Mouse (Mus musculus) bone marrow, adult 2 months (tissue): Measurements from ENCODE around the gene Rph3al. TPM values are rescaled to one million over a fixed set of nuclear protein-coding genes. Genes with fewer than 3 reads are reported as not detected.

Source experiments
- H3K27ac ChIP-seq: fragments of 200-500 bp; 2 replicates; pipeline ENCODE4 v1.5.1; 2012; ENCODE audit warnings: low read depth, mild to moderate bottlenecking, control low read depth, inconsistent platforms, low read length; ENCODE audit not compliant: control insufficient read depth, poor library complexity, insufficient read depth
- H3K4me1 ChIP-seq: fragments of 200-500 bp; 2 replicates; pipeline ENCODE4 v1.6.1; 2011; ENCODE audit warnings: low read length; ENCODE audit not compliant: control insufficient read depth, insufficient read depth
- H3K4me3 ChIP-seq: fragments of 200-500 bp; replicated peaks from 2 replicates; pipeline ENCODE3; 2011; ENCODE audit warnings: mild to moderate bottlenecking, low read depth, low read length, control low read depth; ENCODE audit not compliant: control insufficient read depth
- CTCF ChIP-seq: fragments of 200-500 bp; IDR thresholded peaks from 2 replicates; pipeline ENCODE4 v1.5.1; 2011; ENCODE audit warnings: low read length, control low read depth; ENCODE audit not compliant: control insufficient read depth, insufficient read depth
- POLR2A ChIP-seq: fragments of 200-500 bp; IDR thresholded peaks from 2 replicates; pipeline ENCODE4 v1.6.1; 2011; ENCODE audit warnings: low read depth, mild to moderate bottlenecking, control low read depth, low read length, borderline replicate concordance; ENCODE audit not compliant: control insufficient read depth
- WGBS: fragments of 180-500 bp; shearing (Covaris S2); methylation state at CpG from one replicate; pipeline ENCODE4 v1.1.7; 2018; 5-methylcytosine and 5-hydroxymethylcytosine counted together
- polyA plus RNA-seq: library from polyadenylated mRNA; stranded (reverse); fragments of >200 nt; gene quantifications from 2 replicates; pipeline ENCODE4 v1.2.4, GENCODE M21; 2011; ENCODE audit warnings: low replicate concordance; ENCODE audit not compliant: missing spikeins, insufficient read depth, insufficient read length

Gene Rph3al
- polyA plus RNA-seq, 1 experiment, result 5.0 TPM

DNA sequence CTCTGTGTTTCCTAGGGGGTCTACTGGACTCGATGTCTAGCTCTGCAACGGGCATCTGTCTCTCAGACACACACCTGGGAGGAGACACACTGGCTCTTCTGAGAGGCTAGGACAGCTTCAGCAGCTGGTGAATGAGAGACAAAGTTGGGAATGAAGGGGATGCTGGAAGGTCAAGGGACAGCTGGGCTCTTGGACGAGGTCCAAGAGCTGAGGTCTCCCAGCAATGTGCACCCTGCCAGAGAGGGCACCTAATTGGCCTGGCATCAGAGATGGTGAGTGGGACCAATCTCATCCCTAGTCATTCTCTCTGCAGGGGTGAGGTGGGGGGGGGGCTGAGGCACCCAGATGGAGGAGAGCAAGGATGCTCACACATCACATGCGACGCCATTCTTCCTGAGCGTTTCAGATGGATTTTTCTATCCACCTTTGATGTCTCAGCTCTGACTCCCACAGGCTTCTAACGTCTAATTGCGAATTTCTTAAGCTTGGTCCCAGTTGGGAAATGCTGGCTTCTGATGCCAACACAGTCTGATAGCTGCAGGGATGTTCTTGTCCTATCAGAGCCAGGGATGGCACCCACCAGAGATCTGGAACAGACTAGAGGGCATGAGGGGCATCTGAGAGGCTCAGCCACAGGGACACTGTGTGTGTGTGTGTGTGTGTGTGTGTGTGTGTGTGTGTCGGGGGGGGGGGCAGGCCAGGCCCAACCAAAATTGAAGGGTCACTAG lies 28.4 kb downstream of the Rph3al start:
- TF ChIP-seq CTCF (no peak), POLR2A (no peak)
- no peak overlapping the region for H3K27ac ChIP-seq
- 87% methylated on average over 9 of the region's 9 CpGs for WGBS
- no peak overlapping the region for H3K4me3 ChIP-seq
- no peaks in the 10 kb centered on the region for H3K4me1 ChIP-seq

DNA sequence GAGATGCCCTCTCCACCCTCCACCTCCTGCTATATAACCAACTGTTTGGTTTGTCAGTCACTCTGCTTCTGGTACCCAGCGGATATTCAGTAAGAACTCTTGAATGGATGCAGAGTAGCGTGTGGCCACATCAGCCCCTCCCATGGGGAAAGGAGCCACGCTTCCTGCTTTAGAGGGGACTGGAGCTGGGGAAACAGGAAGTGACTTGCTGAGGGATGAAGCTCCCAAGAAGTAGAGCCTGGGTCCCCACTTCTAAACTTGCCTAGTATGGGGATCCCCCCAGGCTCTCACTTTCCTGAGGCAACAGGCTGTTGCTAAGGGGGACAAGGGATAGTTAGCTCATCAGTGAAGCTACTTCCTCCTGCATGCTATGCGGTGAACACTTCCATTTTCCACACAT lies 30.8 kb downstream of the Rph3al start:
- 58% methylated on average over 4 of the region's 4 CpGs for WGBS
- H3K4me1 ChIP-seq, result no peaks in the 10 kb centered on the region
- no peak overlapping the region for H3K27ac ChIP-seq
- H3K4me3 ChIP-seq, result no peak overlapping the region
- TF ChIP-seq POLR2A, result no peak
- TF ChIP-seq CTCF, result no peak

DNA sequence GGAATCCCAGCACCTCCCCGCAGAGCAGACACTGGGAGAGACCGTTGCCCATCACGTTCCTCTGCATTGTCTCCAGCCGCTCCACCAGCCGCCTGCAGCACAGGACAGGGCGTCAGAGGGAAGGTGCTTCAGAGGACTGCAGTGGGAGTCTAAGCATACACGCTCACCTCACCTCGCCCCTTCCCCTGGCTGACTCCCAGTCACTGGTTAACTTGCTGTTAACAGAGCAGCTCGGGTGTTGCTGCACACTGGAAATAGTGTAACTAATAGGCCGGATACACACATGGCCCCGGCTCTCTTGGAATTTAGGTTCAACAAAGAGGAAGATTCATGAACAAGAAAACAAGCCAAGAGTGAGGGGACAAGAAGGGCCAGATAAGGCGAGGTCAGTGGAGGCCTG lies 31.7 kb downstream of the Rph3al start:
- 89% methylated on average over 12 of the region's 12 CpGs for WGBS
- TF ChIP-seq CTCF (no peak), POLR2A (no peak)
- Histone ChIP-seq H3K4me3 (no peak overlapping the region), H3K27ac (no peak overlapping the region), H3K4me1 (no peaks in the 10 kb centered on the region)

DNA sequence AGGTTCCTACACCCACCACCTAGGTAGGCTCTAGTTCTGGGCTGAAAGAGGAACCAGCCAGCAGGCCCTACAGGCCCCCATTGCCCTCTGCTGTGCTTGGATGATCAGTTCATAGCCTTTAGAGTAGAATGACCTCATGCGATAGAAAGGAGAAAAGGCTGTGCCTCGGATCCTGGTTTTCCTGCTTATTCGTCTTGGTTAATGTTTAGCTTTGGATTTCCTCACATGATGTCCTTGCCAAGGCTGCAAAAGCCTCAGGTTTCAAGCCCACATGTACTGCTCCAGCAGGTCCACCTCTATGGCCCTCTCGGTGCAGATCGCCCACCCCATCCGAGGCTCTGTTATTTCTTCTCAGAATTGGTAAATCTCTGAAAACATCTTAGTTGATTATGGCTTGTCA lies 33.2 kb downstream of the Rph3al start:
- Histone ChIP-seq H3K4me3 (no peak overlapping the region), H3K4me1 (no peaks in the 10 kb centered on the region), H3K27ac (no peak overlapping the region)
- 86% methylated on average over 6 of the region's 6 CpGs for WGBS
- no peak for TF ChIP-seq POLR2A
- TF ChIP-seq CTCF, result no peak

DNA sequence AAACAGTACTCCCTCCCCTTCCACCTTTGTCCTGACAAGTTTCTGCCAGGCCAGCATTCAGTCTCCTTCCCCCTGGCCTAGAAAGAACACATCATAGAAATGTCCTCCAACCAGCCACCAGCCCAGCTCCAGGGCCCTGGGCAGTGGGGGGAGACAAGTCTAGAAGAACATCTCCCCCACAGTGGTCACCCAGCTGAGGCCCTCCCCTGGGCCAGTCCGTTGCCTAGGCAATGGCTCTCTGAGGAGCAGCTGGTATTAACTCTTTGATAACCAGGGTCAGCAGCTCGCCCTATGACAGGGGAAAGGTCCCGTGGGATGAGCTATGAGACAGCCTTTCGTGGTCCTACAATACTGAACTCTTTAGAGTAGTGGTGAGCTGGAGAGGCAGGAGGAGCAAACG lies 33.7 kb downstream of the Rph3al start:
- no peaks in the 10 kb centered on the region for H3K4me1 ChIP-seq
- no peak overlapping the region for H3K27ac ChIP-seq
- H3K4me3 ChIP-seq, result no peak overlapping the region
- TF ChIP-seq POLR2A, result no peak
- TF ChIP-seq CTCF, result no peak
- WGBS, result 78% methylated on average over 5 of the region's 5 CpGs

DNA sequence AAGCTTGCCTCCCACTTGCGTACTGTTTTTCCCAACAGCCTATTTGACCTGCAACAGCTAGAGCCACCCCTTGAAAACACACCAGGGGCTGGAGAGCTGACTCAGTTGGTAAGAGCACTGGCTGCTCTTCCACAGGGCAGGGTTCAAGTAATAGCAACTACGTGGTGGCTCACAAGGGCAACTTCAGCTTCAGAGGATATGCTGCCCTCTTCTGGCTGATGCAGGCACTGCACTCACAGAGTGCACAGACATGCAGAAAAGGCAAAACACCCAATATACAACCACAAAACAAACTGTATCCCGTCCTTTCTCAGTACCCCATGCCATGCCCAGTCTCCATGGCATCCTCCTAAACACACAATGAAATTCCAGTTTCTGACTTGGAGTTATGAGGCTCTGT lies 34.7 kb downstream of the Rph3al start:
- TF ChIP-seq CTCF (peak; percentile 77), POLR2A (no peak)
- Histone ChIP-seq H3K4me1 (no peaks in the 10 kb centered on the region), H3K4me3 (no peak overlapping the region), H3K27ac (no peak overlapping the region)
- 74% methylated on average over 3 of the region's 3 CpGs for WGBS

DNA sequence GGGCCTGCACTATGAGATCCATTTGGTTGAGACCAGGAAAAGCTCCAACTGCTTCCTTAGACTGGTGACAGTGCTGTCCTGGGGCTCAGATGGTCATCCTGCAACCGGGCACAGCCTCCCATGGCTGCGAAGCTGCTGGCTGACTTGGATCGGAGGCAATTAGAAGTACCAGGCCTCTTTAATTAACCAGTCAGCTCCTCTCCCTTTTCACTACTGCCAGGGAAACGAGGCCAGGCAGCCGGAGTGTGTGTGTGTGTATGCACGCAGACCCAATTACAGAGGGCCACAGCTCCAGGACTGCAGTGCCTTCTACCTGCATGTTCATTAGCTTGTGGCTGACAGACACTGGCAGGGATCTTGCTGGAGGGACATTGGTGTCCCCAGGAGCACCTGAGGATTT lies 36.9 kb downstream of the Rph3al start:
- 85% methylated on average over 6 of the region's 6 CpGs for WGBS
- H3K27ac ChIP-seq, result no peak overlapping the region
- no peak for TF ChIP-seq POLR2A
- no peaks in the 10 kb centered on the region for H3K4me1 ChIP-seq
- H3K4me3 ChIP-seq, result no peak overlapping the region

DNA sequence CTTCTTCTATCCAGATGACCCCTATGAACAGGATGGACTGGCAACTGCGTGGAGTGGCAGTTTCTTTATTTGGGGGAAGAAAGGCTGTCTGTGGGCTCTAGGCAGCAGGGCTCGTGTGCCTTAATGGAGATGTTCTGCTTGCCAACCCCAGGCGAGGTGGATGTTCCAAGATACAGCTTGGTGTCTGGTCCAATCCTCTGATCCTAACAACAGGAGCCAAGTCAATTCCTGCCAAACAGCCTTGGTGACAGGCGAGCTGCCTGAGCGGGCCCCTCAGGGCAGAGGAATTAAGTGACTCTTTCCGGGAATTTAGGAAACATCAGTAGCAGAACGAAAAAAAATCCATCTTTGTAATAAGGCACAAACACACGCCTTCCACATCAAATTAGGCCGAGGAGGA lies 38.6 kb downstream of the Rph3al start:
- Histone ChIP-seq H3K27ac (no peak overlapping the region), H3K4me3 (no peak overlapping the region), H3K4me1 (no peaks in the 10 kb centered on the region)
- 83% methylated on average over 9 of the region's 9 CpGs for WGBS
- TF ChIP-seq POLR2A (no peak), CTCF (no peak)

DNA sequence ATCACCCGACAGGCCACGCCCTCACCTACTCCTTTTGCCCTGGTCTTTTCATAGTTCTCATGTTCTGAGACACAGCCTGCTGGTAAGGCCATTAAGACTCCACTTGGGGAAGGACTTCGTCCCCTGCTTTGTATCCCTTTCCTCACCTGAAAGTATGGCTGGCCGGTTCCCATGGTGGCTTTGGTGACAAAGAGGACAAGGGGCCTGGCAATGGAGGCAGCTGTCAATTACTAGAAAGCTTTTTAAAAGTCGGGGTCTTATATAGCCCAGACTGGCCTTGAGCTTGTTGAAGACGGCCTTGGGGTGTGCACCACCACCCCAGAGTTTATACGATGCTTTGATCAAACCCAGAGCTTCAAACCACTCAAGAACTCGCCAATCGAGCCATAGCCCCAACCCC lies 39.7 kb downstream of the Rph3al start:
- H3K4me1 ChIP-seq, result no peaks in the 10 kb centered on the region
- TF ChIP-seq CTCF, result no peak
- no peak for TF ChIP-seq POLR2A
- no peak overlapping the region for H3K27ac ChIP-seq
- WGBS, result 84% methylated on average over 9 of the region's 9 CpGs
- no peak overlapping the region for H3K4me3 ChIP-seq
